Mouse (Mus musculus) WW6 (cell line): ENCODE results near the gene Gm28230.

Experiments used
- DNase-seq: peaks from one replicate; pipeline ENCODE4 v3.0.0-alpha.2; 2013; ENCODE audit warnings: low read depth, low spot score

Gene Gm28230

DNA sequence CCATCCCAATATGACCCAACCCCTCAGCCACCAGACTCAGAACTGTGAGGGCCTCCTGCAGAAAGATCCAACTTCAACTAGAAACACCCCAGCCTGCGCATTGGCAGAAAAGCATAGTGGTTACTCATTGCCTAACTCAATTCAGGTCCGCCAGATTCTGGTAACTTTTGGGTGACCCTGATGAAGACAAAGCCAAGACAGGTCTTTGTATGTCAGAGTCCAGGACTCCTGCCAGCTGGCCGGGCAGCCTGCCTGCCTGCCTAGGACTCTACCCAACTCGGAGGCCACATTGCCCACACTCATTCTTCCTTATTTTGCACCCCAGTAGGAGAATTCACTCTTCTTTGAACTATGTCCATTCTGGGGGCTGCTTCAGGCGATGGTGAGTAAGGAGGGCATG is at the start of gene Gm28230:
Gene Gm28230, plus strand, starts transcription at position 178 of the 400 bp plus-strand sequence.
- DNase-seq = no peak

DNA sequence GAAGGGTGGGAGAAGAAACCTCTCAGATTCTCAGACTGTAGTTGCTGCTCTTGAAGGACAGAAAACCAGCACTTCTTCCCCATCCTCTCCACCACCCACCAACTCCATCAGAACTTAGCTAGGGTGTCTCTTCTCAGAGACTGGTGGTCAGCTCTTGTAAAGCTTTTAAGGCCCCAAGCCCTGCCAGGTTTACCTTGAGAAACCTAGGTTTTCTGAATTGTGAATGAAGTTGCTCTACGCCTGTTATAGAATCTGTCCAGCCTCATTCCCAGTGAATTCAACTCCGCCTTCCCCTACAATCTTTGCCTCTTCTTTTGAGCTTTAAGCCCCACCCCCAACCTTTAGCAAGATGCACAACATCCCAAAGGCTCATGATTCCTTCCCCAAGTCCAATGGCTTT is 49.4 kb upstream of the Gm28230 start:
- DNase-seq = no peak

DNA sequence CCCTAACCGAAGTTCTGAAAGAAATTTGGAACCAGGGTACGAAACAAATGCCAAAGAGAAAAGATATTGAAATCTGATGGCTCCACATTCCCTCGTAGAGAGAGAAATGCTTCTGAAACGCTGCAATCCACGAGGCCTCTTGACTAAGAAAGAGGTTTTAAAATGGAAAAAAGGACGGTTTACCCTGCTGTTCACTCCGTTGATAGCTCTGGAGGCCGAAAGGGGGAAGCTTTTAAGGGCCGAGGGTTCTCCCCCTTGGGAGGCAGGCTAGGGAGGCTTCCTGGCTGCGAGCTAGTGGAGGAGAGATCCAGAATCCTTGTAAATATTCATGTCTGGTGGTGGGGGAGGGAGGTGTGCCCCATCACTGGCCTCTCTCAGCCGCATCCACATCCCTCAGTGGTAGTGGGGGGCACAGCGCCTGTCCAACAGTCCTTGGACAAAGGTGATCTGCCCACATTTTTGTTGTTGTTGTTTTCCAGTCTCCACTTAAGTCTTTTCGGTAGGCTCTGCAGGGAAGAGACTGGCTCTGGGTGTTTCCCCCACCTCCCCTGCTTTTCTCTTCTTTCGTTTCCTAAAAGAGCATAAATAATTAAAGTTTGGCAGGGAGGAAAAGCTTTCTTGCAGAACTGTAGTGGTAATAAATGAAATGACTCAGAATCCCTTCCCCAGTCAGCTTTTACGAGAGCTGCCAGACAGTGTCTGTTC is 47.5 kb upstream of the Gm28230 start, which contains the start of gene Hoxd11:
Gene Hoxd11, plus strand, starts transcription at position 667 of the 705 bp plus-strand sequence.
- no peak for DNase-seq

DNA sequence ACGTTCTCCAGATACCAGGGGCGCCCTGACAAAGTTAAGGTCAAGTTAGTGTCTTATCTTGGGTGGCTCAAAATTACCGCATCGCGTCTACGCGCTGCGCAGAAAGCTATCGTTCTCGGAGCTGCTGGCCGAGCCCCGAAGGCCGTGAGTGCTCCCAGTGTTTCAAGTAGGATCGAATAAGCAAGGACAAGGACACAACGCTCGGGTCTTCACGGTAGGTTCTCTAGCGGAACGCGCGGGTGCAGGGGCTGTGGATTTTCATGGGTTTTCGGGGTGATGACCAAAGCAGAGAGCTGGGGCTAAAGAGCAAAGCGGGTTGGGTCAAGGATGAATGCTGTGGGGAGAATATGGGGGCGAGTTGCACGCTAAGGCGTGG is 46.9 kb upstream of the Gm28230 start:
- no peak for DNase-seq

DNA sequence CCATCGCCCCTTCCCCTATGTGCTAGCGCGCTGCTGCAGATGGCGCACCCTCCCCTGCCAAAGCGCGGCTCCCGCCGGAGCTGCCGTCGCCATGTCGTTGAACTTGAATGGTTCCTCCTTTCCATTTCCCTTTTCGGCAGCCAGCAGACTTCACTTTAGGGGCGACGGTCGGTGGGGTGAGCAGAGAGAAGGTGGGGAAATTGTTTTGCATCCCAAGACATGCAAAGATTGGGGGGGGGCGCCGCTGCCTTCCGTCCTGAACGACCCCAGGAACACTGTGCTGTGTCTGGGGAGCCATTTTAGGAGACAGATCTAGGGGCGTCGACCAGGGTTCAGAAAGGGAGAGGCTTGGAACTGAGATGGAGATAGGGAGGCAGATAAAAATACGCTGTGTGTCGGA is 46.5 kb upstream of the Gm28230 start:
- no peak for DNase-seq

DNA sequence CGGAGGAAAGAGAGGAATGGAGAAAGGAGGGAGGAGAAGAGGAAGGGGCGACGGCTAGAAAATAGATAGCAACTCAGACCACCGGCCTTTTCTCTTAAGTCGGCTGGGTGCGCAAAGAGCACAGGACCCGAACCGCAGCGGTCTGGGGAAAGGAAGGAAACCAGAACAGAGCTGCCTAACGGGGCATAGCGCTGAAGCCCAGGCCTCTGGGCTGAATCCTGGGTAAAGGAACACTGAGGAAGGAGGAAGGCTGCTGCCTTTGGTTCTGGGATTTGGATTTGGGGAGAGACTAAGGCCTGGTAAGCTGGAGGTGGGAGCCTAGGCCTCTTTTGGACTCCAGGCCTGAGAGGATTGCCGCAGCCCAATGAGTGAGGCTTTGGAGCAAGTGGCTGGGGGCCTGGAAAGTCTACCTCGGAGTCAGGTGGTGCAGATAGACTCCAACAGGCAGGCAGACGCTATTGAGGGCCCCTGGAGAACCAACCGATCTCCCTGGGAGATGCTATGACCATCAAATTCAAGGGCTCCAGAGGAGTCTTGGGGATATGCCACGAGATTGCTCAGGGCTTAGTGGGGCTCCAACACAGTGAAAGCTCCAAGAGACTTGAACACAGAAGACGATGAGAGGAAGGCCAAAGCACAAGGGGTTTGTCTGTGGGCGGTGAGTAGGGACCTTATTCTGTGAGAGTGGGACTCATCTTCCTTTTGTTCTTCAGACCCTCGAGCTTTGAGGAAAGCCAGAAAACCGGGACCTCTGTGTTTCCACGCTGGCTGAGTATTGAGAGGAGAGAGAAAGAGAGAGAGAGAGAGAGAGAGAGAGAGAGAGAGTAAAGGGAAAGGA is 45.7 kb upstream of the Gm28230 start:
- no peak for DNase-seq

DNA sequence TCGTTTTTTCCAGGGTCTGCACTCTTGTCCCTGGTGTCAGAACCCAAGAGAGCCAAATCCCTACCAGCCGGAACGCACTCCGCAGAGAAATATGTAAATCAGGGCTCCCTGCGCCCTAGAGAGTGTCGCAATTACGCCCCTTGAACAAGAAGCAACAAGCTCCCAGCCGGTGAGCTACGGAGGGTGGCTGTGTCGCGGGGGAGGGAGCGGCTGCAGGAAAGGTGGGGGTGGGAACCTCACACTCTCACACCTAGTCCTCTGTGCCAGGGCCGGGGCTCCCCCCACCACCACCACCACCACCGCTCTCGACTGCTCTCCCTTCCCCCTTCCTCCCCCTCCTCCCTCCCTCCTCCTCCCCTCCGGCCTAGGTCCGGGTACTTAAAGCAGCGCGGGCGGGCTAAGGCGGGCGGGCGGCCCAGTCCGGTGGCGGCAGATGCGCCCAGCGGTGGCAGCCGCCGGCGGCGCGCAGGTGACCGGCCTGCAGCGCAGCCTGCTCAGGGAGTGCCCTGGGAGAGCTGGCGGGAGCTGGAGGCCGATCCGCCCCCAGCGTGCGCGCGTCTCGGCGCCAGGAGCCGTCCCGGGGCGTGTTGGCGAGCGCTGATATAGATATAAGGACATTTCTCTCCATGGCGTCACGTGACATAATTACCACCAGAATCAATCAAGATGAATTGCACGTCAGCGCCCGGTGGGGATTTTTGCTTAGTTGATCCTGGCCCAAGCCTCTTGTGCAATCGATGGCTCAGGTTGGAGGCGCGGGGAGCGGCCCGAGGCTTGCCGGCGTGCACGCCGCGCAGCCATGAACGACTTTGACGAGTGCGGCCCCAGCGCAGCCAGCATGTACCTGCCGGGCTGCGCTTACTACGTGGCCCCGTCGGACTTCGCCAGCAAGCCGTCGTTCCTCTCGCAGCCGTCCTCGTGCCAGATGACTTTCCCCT is 44.7 kb upstream of the Gm28230 start:
- no peak for DNase-seq

DNA sequence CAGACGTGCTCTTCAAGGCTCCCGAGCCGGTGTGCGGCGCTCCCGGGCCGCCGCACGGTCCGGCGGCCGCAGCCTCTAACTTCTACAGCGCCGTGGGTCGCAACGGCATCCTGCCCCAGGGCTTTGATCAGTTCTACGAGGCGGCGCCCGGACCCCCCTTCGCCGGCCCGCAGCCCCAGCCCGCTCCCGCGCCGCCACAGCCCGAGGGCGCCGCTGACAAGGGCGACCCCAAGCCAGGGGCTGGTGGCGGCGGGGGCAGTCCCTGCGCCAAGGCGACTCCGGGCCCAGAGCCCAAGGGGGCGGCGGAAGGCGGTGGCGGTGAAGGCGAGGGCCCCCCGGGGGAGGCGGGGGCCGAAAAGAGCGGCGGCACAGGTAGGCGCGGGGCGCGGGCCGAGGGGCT is 43.7 kb upstream of the Gm28230 start:
- DNase-seq = no peak

DNA sequence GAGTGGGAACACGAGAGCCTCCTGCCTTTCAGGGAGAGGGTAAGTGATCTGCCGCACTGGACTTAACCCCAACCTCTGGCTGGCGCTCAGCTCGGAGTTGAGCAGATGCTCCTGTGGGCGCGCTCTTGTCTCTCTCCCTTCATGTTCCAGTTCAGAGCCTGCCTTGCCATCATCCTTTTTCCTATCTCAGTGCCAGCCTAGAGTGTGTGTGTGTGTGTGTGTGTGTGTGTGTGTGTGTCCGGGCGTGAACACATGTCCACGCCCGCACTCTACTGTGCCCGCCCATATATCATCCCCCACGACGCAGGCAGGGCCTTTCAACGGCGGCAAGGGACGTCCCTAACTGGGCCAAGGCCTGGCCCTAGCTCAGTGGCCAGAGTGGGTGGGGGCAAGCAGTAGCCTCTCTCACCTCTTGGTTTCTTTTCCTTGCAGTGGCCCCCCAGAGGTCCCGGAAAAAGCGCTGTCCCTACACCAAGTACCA is 43.0 kb upstream of the Gm28230 start:
- no peak for DNase-seq

DNA sequence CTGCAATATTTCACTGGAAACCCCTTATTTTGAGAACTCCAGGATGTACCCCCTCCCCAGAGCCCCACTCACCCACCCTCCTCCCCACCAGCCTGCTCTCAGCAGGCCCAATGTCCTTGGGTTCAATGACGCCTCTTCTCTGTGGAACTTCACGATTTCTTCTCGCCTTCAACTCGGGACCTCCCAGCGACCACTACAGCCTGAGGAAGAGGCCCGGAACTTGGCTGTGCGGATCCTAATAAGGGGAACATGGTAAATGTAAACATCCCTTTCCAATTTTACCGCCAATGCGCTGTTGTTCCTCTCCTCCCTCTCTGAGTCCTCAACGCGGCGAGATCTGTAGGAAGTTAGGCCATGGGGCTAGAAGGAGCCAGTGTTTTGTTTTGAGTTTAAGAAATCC is 42.4 kb upstream of the Gm28230 start:
- DNase-seq = no peak

DNA sequence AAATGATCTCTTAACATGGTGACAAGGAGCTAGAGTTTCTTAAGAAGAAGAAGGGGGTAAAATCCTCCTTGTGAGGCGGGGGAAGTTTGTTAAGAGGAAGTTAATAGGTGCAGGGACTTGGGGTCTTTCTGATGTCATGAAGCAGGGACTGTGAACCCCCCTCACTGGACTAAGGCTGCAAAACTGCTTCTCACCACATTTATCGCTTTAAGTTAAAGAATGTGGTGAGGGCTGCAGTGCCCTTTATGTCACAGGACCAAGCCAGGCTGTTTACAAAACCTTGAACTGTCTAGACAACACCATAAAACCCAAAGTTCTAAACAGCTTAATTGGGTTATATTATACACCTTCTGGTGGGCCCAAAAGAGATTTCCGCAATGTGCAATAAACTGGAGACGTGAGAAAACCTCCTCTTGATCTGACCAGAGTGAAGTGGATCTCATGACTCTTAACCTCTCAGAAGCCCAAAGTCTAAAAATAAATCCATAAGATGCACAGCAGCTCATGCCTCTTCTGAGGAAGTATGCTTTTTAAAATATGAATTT is 41.4 kb upstream of the Gm28230 start:
- DNase-seq = no peak

DNA sequence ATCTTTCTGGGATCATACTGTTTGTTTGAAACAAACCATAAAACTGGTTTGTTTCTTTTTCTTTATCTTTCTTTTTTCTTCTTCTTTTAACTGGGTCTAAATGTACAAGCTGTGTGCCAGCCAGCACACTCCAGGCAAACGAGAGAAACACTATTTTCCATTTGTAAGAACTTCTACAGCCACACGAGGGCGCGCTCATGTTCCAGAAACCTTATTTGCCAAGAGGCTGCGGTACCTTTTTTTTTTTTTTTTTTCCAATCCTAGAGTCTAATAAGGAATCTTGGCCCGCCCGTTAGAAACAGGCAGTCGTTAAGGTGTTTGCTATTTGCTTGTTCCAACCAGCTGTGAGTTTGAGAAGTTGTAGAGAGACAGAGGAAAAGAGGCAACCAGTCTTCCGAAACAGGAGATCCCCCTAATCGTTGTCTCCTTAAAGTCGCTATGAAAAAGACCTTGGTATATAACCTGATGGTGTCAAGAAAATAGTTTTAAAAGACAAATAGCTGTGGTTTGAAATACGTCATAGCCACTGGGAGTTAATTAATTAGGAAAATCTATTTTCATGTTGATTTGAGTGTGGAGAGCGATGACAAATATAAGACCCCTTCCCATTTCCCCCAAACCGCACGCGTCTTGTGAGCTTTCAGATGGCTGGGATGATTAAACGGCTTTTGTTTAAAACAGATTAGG is 40.1 kb upstream of the Gm28230 start:
- no peak for DNase-seq

DNA sequence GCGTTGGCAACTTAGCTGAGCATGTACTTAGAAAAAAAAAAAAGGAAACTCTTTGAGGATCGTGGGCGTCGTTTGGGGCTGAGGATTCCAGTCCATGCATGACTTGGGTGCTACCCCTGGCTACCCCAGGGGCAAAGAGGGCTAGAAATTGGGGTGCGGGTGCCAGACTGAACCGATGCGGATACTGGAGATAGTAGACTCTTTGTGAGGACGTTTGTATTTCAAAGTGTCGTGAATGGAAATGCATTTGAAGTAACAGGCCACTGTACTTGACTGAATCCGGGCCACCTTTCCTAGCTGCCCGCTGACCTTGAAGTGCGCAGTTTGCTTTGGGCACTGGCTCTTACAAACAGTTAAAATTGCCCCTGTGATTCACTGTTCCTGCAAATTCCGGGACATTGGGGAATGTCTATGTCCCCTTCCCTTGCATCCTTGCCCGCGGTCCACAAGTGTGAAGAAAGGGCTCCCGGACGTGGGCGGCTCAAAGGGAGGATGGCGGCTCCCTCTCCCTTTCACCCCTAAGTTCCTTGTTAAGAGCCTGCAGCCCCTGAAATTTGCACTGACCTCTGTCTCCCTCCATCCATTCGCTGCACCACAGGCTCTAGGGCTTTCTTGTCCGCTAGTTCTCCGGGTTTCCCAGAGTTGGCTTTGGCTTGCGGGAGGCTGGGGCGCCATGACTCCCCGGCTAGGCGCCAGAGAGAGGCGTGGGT is 39.4 kb upstream of the Gm28230 start:
- no peak for DNase-seq

DNA sequence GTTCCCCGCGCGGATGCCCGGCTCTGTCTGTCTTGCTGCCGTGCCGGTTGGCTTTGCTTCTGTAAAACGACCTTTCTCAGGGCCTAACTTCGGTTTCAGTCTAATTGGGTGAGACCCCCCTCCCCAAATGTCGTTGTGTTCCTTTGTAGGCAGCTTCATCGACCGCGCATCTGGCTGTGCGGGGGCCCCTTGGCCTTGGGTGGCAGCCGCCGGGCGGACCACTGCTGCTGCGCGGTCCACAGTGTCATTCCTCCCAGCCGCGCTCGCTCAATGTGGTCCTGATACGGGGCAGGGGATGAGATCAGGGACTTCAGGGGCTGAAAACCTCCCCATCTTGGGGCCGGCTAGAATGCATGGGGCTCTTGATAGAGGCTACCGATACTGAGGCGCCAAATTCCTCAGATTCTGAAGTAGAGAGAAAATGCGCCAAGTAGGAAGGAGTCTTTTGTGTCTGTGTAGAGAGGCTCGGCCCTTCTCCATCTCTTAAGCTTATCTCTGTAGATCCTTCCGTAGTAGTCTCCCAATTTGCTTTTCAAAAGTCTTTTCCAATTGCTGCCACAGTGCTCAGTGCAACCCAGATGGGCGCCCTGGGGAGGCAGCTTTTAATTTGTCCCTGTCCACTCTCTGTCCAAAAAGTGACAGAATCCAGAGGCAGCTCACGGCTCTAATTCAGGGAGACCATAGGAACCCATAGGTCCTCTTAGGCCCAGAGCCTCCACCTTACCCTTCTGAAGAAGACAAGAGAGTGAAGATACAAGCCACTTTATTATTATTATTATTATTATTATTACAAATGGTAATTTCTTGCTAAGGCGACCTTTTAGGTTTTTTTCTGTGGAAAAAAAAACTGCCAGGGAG is 38.6 kb upstream of the Gm28230 start:
- no peak for DNase-seq

DNA sequence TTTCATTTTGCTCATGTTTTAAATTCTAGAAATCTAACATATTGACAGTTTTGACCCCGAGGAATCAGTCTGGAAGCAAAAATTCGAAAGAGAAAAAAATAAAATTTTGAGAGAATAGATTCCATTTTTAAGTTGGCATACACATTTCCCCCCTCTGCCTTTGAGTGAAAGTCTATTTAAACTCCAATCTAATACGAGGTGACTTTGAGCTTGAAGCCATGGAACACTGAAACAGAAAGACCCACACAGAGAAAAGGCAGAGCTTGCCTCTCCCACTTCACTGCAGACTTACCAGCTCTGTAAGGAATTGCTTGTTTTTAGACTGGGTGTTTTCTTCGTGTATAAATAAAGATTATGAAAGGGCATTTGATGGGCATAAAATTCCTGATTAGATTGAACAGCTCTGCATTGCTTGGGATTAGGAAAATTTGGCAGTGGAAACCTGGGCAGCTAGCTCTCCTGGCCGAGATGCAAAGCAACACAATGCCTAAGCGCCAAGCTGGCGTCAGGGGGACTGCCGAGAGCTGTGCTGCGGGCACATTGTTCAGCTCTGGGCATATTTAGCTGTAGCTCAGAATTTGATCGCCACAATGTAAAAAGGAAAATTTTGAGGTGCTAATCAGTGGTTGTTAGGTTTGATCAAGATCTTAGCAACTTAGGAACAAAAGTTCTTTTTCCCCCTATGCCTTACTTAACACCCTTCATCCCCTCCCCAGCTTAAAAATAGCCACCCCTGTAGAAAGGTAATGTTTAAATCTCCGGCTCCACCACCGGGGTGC is 37.5 kb upstream of the Gm28230 start:
- no peak for DNase-seq

DNA sequence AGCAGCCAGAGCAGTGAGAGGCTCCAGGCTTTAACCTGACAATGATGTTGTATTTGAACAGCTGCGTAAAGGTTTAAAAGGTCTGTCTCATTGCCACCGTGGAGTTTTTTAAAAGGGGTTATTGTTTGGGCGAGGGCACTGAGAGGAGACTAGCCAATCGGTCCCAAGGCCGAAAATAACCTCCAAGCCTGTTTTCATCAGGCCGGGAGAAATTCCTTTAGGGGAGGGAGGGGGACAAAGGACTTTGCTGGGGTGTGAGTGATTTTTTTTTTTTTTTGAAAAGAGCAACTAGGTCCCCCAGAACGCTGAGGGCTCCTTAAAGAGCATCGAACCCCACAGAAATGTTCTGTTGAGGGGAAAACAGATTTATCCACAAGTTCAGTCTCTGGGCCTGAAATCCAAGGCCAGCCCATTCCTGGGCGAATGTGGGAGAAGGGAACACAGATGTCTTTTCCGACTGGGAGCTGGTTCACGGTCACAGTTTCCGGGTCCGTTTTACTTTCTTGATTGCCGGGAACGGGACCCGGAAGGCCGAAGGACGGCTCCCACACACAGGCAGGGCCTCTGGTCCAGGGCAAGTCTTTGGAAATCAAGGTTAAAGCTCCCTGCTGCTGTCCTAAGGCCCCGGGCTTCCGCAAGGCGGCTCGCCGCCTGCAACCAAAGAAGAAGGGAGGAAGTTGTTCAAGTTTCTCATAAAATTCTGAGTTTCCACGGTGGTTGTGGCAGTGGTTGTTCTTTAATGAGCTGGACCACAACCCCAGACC is 36.8 kb upstream of the Gm28230 start:
- no peak for DNase-seq

DNA sequence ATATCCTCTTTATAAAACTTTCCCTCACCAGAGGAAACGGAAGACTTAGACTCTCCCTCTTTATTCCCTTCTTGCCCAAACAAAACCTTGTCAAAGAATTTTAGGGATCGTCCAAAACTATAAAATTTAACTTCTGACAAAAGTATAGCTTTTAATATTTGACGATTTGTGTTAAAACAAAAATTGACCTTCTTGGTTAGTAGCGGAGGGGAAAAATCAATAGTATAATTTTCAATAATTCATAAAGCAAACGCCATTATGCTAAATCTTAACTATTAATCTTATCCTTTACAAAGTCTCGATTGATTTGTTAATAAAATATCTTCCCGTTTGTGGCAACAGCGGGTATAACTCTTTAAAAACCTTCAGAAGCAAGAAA is 36.2 kb upstream of the Gm28230 start:
- DNase-seq = no peak
